Mouse (Mus musculus): ENCODE measurements at regions not wholly inside any gene's neighbourhood (a gene's known extent, or its start where the extent isn't known, plus 50 kb on each side); places are given as distances from the start of the nearest gene placed in this dataset.

Small RNAs in the stretch of these regions (microRNA-seq; reads per million reads assigned to microRNA genes)
- gene Gm24587 (0 reads per million in 2 experiments), gene Mir3966 (0 reads per million in 2 experiments)

All from layer of hippocampus, postnatal 25 days (tissue).